Mouse (Mus musculus) frontal cortex, adult (tissue): ENCODE results near the gene Xlr5a.
"Not testable (repeated sequence)": the region's sequence is repeated elsewhere in the genome, so short reads cannot be mapped to it uniquely, and the experiment has no call there.

Experiments
- ATAC-seq: cut with Nextera tagmentation; 2 replicates; pipeline ENCODE4 v1.9.2; 2017; ENCODE audit warnings: mild to moderate bottlenecking, moderate library complexity, mixed read lengths; ENCODE audit not compliant: low TSS enrichment

Gene Xlr5a

GRCm38 (mm10) chrX:73148496-73148895 lies 144.3 kb downstream of the Xlr5a start, which contains the start of gene Xlr5b:
Gene Xlr5b (plus strand): TSS chrX:73148796.
- not testable (repeated sequence) for ATAC-seq

- peak; percentile 96 for ATAC-seq
Measured at GRCm38 (mm10) chrX:73143218-73143618, 149.6 kb downstream of the Xlr5a start.

- peak; percentile 98 for ATAC-seq
Measured at GRCm38 (mm10) chrX:73122859-73123829, 169.6 kb downstream of the Xlr5a start.

- ATAC-seq, result not testable (repeated sequence)
Measured at GRCm38 (mm10) chrX:73116747-73117146, 176.0 kb downstream of the Xlr5a start, which contains the start of gene Gm14685. Gene Gm14685 (plus strand): TSS chrX:73117047.

DNA sequence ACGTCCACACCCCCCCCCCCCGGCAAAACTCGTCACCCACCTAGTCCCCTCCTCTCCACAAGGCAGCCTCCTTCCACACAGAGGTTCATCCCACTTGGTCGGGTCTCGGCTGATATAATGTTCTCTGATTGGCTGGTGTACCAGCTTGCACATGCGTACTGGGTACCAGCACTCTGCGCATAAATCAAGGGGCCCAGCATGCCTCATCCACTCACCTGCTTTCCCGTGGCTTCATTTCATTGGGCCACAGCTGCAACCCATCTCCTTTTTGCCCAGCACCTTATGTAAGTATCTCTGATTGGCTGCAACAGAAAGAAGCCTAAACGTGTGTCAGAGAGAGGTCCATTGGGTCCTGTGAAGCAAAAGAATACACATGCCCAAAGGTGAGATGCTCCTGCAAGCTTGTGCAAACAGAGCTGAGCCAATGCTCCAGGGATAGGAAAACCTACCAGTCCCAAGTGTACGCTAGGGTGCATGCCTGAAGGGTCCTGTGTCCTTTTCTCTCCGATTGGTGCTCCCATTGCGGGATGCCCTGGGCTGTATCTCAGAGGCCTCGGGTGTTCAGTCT lies 195.8 kb downstream of the Xlr5a start, which contains the start of gene Xlr3a:
Xlr3a (minus strand) TSS at position 155 of the 568 bp plus-strand sequence.
- peak; percentile 44 for ATAC-seq

DNA sequence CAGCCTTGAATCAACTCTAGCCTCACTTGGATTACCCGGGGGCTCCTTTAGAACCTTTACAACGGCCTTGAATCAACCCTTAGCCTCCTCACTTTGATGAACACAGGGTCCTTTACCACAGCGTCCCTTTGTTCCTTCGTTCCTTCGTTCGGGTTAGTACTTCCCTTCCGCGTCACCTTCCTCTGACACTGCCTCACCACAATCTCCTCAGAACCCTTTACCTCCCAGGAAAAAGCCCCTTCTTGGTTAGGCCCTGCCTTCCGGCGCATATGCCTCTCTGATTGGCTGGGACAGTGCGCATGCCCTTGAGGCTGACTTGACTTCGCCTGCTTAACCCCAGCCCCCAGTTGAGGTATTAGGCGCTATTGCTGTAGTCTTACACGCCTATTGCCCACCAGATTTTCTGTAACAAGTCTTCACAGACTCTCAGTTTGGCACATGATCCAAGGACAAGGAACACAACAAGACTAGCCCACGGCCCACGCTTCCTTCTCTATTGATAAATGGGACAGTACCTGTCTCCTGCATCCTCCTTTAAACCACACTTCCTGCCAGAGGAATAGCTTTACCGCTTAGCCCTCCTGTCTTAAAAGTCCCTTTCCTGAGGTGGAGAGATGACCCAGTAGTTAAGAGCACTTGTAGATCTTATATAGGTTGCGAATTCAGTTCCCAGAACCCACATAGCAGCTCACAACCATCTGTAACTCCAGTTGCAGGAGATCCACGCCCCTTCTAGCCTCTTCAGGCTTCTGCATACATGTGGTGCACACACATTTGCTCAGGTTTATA lies 210.3 kb downstream of the Xlr5a start, which contains the start of gene Xlr4a:
Xlr4a (minus strand) TSS at position 212 of the 789 bp plus-strand sequence.
- ATAC-seq, result not testable (repeated sequence)

GRCm38 (mm10) chrX:73066765-73067312 lies 225.9 kb downstream of the Xlr5a start:
- ATAC-seq, result not testable (repeated sequence)

- peak; percentile 52 for ATAC-seq
Measured at GRCm38 (mm10) chrX:73064415-73064793, 228.4 kb downstream of the Xlr5a start, which contains the start of gene Pnma3. Gene Pnma3 (plus strand): TSS chrX:73064787.

DNA sequence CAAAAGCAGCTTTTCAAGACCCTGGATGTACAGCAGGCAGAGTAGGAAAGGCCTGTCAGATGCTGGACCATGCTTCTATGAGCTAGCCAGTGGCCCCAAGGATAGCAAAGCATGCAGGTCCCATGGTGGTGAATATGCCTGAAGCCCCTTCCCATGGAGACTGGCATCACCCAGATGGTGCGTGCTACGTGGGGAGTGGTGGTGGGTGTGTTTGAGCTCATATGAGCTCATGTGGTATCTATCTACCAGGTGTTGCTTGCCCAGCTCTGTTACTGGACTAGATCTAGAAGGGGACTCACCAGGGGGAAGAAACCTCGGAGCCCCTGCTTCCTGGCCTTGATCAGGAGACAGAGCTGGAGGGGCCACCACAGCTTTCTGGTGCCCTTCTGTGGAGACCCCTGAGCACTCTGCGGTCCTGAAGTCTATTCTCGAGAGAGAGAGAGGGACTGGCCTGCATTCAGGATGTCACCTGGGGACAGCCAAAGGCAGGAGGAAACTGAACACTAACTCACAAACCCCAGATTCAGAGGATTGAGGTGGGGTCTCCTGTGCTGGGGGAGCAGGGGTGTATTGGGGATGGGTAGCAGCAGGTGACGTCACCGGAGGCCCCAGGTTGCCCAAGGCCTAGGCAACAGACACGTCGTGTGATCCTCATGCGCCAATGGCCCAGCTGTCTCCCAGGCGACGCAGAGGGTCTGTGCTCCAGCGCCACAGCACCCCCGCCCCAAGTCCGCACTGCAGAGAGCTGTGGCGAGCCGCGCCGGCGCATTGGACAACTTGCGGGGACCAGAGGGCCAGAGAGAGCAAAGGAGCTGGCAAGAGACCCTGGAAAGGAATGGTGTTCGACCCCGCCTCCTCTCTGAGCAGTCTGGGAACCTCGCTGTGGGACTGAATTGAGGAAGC lies 229.0 kb downstream of the Xlr5a start:
- peak; percentile 81 for ATAC-seq

DNA sequence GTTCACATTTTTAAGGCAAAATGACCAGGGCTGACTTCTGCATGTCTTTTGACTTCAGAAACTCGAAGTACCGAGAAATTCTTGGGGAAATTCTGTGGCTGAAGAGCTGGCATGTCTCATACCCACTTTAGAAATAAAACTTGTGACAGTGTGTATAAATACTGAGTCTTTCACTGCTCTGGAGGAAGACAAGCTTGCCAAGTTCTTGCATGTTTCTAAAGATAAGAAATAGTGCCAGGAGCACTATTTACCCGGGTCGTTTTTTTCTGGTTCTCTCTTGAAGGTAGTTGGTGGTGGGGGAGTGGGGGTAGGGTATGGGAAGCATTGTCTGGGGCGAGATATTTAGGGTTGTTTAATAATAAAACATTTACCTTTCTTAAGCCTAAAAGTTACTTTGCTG lies 230.5 kb downstream of the Xlr5a start:
- ATAC-seq, result no peak

DNA sequence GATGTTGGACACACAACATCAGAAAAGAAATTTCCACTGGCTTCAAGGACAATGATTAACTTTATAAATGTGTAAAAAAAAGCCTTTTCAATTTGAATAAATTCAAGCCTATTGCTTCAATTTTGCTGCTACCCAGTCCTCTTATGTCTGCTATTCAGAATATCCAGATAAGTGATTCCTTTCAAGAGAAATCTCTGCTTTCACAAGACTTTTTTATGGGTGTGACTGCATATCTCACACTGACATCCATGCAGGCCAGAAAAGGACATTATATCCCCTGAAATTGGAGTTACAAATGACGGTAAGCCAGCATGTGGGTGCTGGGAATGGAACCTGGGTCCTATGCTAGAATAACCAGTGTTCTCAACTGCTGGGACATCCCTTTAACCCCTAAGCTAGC lies 231.2 kb downstream of the Xlr5a start:
- no peak for ATAC-seq
